Mouse (Mus musculus): ENCODE data around the gene Plekhg1.

Plekhg1 gene

GRCm38 (mm10) chr10:3740148-3740503 lies at the start of gene Plekhg1:
Gene Plekhg1, plus strand, starts transcription at chr10:3740364.
- peak in 1 of 2 experiments; percentile 2 for DNase-seq (ENCODE audit: low spot score in 2 of 2)

- no peak for DNase-seq (ENCODE audit: low spot score in 2 of 2)
Observed at GRCm38 (mm10) chr10:3692791-3693190, 47.4 kb upstream of the Plekhg1 start.

- DNase-seq (ENCODE audit: low spot score in 2 of 2) = no peak
Observed at GRCm38 (mm10) chr10:3693699-3694280, 46.4 kb upstream of the Plekhg1 start.

GRCm38 (mm10) chr10:3695332-3695905 lies 44.7 kb upstream of the Plekhg1 start:
- DNase-seq (ENCODE audit: low spot score in 2 of 2) = no peak

- no peak for DNase-seq (ENCODE audit: low spot score in 2 of 2)
Observed at GRCm38 (mm10) chr10:3696727-3697348, 43.3 kb upstream of the Plekhg1 start.

- DNase-seq (ENCODE audit: low spot score in 2 of 2) = no peak
Observed at GRCm38 (mm10) chr10:3697500-3697899, 42.7 kb upstream of the Plekhg1 start.

- DNase-seq (ENCODE audit: low spot score in 2 of 2) = no peak
Observed at GRCm38 (mm10) chr10:3700225-3701073, 39.7 kb upstream of the Plekhg1 start.

GRCm38 (mm10) chr10:3701832-3702231 lies 38.3 kb upstream of the Plekhg1 start:
- no peak for DNase-seq (ENCODE audit: low spot score in 2 of 2)

GRCm38 (mm10) chr10:3702585-3702984 lies 37.6 kb upstream of the Plekhg1 start:
- DNase-seq (ENCODE audit: low spot score in 2 of 2) = no peak

GRCm38 (mm10) chr10:3706231-3706630 lies 33.9 kb upstream of the Plekhg1 start:
- DNase-seq (ENCODE audit: low spot score in 2 of 2) = no peak

GRCm38 (mm10) chr10:3710081-3710480 lies 30.1 kb upstream of the Plekhg1 start:
- no peak for DNase-seq (ENCODE audit: low spot score in 2 of 2)

- DNase-seq (ENCODE audit: low spot score in 2 of 2) = no peak
Observed at GRCm38 (mm10) chr10:3715302-3715943, 24.7 kb upstream of the Plekhg1 start.

GRCm38 (mm10) chr10:3718021-3718865 lies 21.9 kb upstream of the Plekhg1 start:
- no peak for DNase-seq (ENCODE audit: low spot score in 2 of 2)

GRCm38 (mm10) chr10:3720296-3720695 lies 19.9 kb upstream of the Plekhg1 start:
- no peak for DNase-seq (ENCODE audit: low spot score in 2 of 2)

- DNase-seq (ENCODE audit: low spot score in 2 of 2) = no peak
Observed at GRCm38 (mm10) chr10:3722339-3722738, 17.8 kb upstream of the Plekhg1 start.

GRCm38 (mm10) chr10:3724665-3725064 lies 15.5 kb upstream of the Plekhg1 start:
- no peak for DNase-seq (ENCODE audit: low spot score in 2 of 2)

- DNase-seq (ENCODE audit: low spot score in 2 of 2) = no peak
Observed at GRCm38 (mm10) chr10:3729666-3730065, 10.5 kb upstream of the Plekhg1 start.

GRCm38 (mm10) chr10:3730314-3730713 lies 9.8 kb upstream of the Plekhg1 start:
- DNase-seq (ENCODE audit: low spot score in 2 of 2) = no peak

- no peak for DNase-seq (ENCODE audit: low spot score in 2 of 2)
Observed at GRCm38 (mm10) chr10:3737034-3737433, 3.1 kb upstream of the Plekhg1 start.

GRCm38 (mm10) chr10:3740504-3741388 lies 582 bp downstream of the Plekhg1 start:
- DNase-seq (ENCODE audit: low spot score in 2 of 2) = no peak
